Mouse (Mus musculus) CH12.LX (cell line): ENCODE results near the gene Sik3.

Experiments
- CTCF ChIP-seq, 2 experiments: IDR thresholded peaks in 1 of 2; conservative IDR thresholded peaks in 1 of 2; 2 replicates each; pipeline ENCODE4 v1.5.1; 2011 to 2012; ENCODE audit warnings: low read depth in 2 of 2, low read length in 2 of 2, improper control_type of control experiment in 1 of 2, inconsistent platforms in 1 of 2, mild to moderate bottlenecking in 1 of 2, moderate library complexity in 1 of 2
- MAX ChIP-seq: IDR thresholded peaks from 2 replicates; pipeline ENCODE4 v1.6.1; 2011; ENCODE audit warnings: low read length, improper control_type of control experiment
- UBTF ChIP-seq: IDR thresholded peaks from 2 replicates; pipeline ENCODE4 v1.6.1; 2012; ENCODE audit warnings: low read depth, mild to moderate bottlenecking, inconsistent platforms, low read length, improper control_type of control experiment, moderate library complexity
- ZMIZ1 ChIP-seq: IDR thresholded peaks from 2 replicates; pipeline ENCODE4 v1.6.1; 2012; ENCODE audit warnings: low read depth, mild to moderate bottlenecking, inconsistent platforms, low read length, improper control_type of control experiment
- ZNF384 ChIP-seq: IDR thresholded peaks from 2 replicates; pipeline ENCODE4 v1.6.1; 2012; ENCODE audit warnings: low read depth, low read length, improper control_type of control experiment, inconsistent platforms

DNA sequence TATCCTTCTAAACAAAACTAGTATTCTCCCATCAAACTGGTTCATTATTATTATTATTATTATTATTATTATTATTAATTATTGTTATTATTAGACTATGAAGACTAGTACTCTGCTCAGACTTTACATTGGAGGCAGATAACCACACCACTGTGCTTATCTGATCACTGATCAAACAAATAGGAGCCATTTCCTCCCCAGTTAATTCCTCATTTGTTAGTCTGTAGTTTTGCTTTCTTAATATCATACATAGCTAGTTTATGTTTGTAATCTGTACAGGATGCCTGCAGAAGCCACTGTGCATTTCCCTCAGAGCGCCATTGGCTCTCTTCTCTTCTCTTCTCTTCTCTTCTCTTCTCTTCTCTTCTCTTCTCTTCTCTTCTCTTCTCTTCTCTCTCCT lies 129.9 kb downstream of the Sik3 start:
- TF ChIP-seq CTCF (conservative IDR thresholded peaks at IDR 0.05 in 1 of 2, IDR thresholded peaks at IDR 0.05 in 1 of 2; ENCODE audit: low read depth in 2 of 2, low read length in 2 of 2) = no peak
- TF ChIP-seq ZNF384 = no peak
- TF ChIP-seq ZMIZ1 = no peak
- TF ChIP-seq UBTF = no peak
- no peak for TF ChIP-seq MAX
